Mouse (Mus musculus): ENCODE data around the gene Cela3b. TPM values are rescaled to one million over a fixed set of nuclear protein-coding genes. Genes with fewer than 3 reads are reported as not detected.

The Cela3b gene
- polyA plus RNA-seq, 1 experiment, result not detected

- TF ChIP-seq CTCF (IDR thresholded peaks at IDR 0.05; ENCODE audit: extremely low read depth, insufficient read depth, low read length), result no peak
- no peak for TF ChIP-seq POLR2A (IDR thresholded peaks at IDR 0.05; ENCODE audit: extremely low read depth, insufficient read depth, low read length)
- Histone ChIP-seq H3K4me3 (ENCODE audit: insufficient read depth, low read length) (no peak overlapping the region), H3K27ac (ENCODE audit: insufficient read depth, low read length) (no peak overlapping the region), H3K4me1 (ENCODE audit: control insufficient read depth, insufficient read depth, low read length) (no peaks in the 10 kb centered on the region)
These were observed 34.9 kb upstream of the Cela3b start for GRCm38 (mm10) chr4:137465125-137465787.

GRCm38 (mm10) chr4:137461981-137462690 lies 31.8 kb upstream of the Cela3b start:
- TF ChIP-seq CTCF (IDR thresholded peaks at IDR 0.05; ENCODE audit: extremely low read depth, insufficient read depth, low read length) (no peak), POLR2A (IDR thresholded peaks at IDR 0.05; ENCODE audit: extremely low read depth, insufficient read depth, low read length) (no peak)
- Histone ChIP-seq H3K4me3 (ENCODE audit: insufficient read depth, low read length) (no peak overlapping the region), H3K27ac (ENCODE audit: insufficient read depth, low read length) (no peak overlapping the region), H3K4me1 (ENCODE audit: control insufficient read depth, insufficient read depth, low read length) (no peaks in the 10 kb centered on the region)

- Histone ChIP-seq H3K4me3 (ENCODE audit: insufficient read depth, low read length) (no peak overlapping the region), H3K27ac (ENCODE audit: insufficient read depth, low read length) (no peak overlapping the region), H3K4me1 (ENCODE audit: control insufficient read depth, insufficient read depth, low read length) (no peaks in the 10 kb centered on the region)
- TF ChIP-seq POLR2A (IDR thresholded peaks at IDR 0.05; ENCODE audit: extremely low read depth, insufficient read depth, low read length) (no peak), CTCF (IDR thresholded peaks at IDR 0.05; ENCODE audit: extremely low read depth, insufficient read depth, low read length) (no peak)
These were observed 30.9 kb upstream of the Cela3b start for GRCm38 (mm10) chr4:137461217-137461616.

GRCm38 (mm10) chr4:137460676-137461075 lies 30.3 kb upstream of the Cela3b start:
- Histone ChIP-seq H3K4me1 (ENCODE audit: control insufficient read depth, insufficient read depth, low read length) (no peaks in the 10 kb centered on the region), H3K27ac (ENCODE audit: insufficient read depth, low read length) (no peak overlapping the region), H3K4me3 (ENCODE audit: insufficient read depth, low read length) (no peak overlapping the region)
- TF ChIP-seq CTCF (IDR thresholded peaks at IDR 0.05; ENCODE audit: extremely low read depth, insufficient read depth, low read length), result no peak
- no peak for TF ChIP-seq POLR2A (IDR thresholded peaks at IDR 0.05; ENCODE audit: extremely low read depth, insufficient read depth, low read length)

GRCm38 (mm10) chr4:137458861-137459260 lies 28.5 kb upstream of the Cela3b start:
- H3K4me1 ChIP-seq (ENCODE audit: control insufficient read depth, insufficient read depth, low read length), result no peaks in the 10 kb centered on the region
- TF ChIP-seq POLR2A (IDR thresholded peaks at IDR 0.05; ENCODE audit: extremely low read depth, insufficient read depth, low read length) (no peak), CTCF (IDR thresholded peaks at IDR 0.05; ENCODE audit: extremely low read depth, insufficient read depth, low read length) (no peak)
- H3K27ac ChIP-seq (ENCODE audit: insufficient read depth, low read length), result no peak overlapping the region
- no peak overlapping the region for H3K4me3 ChIP-seq (ENCODE audit: insufficient read depth, low read length)

GRCm38 (mm10) chr4:137458310-137458709 lies 28.0 kb upstream of the Cela3b start:
- H3K27ac ChIP-seq (ENCODE audit: insufficient read depth, low read length), result no peak overlapping the region
- TF ChIP-seq POLR2A (IDR thresholded peaks at IDR 0.05; ENCODE audit: extremely low read depth, insufficient read depth, low read length) (no peak), CTCF (IDR thresholded peaks at IDR 0.05; ENCODE audit: extremely low read depth, insufficient read depth, low read length) (no peak)
- no peak overlapping the region for H3K4me3 ChIP-seq (ENCODE audit: insufficient read depth, low read length)
- H3K4me1 ChIP-seq (ENCODE audit: control insufficient read depth, insufficient read depth, low read length), result no peaks in the 10 kb centered on the region

- Histone ChIP-seq H3K4me1 (ENCODE audit: control insufficient read depth, insufficient read depth, low read length) (no peaks in the 10 kb centered on the region), H3K27ac (ENCODE audit: insufficient read depth, low read length) (no peak overlapping the region), H3K4me3 (ENCODE audit: insufficient read depth, low read length) (no peak overlapping the region)
- TF ChIP-seq CTCF (IDR thresholded peaks at IDR 0.05; ENCODE audit: extremely low read depth, insufficient read depth, low read length) (no peak), POLR2A (IDR thresholded peaks at IDR 0.05; ENCODE audit: extremely low read depth, insufficient read depth, low read length) (no peak)
These were observed 27.0 kb upstream of the Cela3b start for GRCm38 (mm10) chr4:137457292-137457691.

- Histone ChIP-seq H3K4me3 (ENCODE audit: insufficient read depth, low read length) (no peak overlapping the region), H3K4me1 (ENCODE audit: control insufficient read depth, insufficient read depth, low read length) (no peaks in the 10 kb centered on the region), H3K27ac (ENCODE audit: insufficient read depth, low read length) (no peak overlapping the region)
- TF ChIP-seq CTCF (IDR thresholded peaks at IDR 0.05; ENCODE audit: extremely low read depth, insufficient read depth, low read length) (no peak), POLR2A (IDR thresholded peaks at IDR 0.05; ENCODE audit: extremely low read depth, insufficient read depth, low read length) (no peak)
These were observed 26.2 kb upstream of the Cela3b start for GRCm38 (mm10) chr4:137456581-137456980.

- Histone ChIP-seq H3K27ac (ENCODE audit: insufficient read depth, low read length) (no peak overlapping the region), H3K4me3 (ENCODE audit: insufficient read depth, low read length) (no peak overlapping the region), H3K4me1 (ENCODE audit: control insufficient read depth, insufficient read depth, low read length) (no peaks in the 10 kb centered on the region)
- TF ChIP-seq CTCF (IDR thresholded peaks at IDR 0.05; ENCODE audit: extremely low read depth, insufficient read depth, low read length) (no peak), POLR2A (IDR thresholded peaks at IDR 0.05; ENCODE audit: extremely low read depth, insufficient read depth, low read length) (no peak)
These were observed 24.2 kb upstream of the Cela3b start for GRCm38 (mm10) chr4:137454582-137454981.

- Histone ChIP-seq H3K4me1 (ENCODE audit: control insufficient read depth, insufficient read depth, low read length) (0 out of 2 replicates have a peak, but pooled peaks cover 3% of the 10 kb centered on the region), H3K27ac (ENCODE audit: insufficient read depth, low read length) (no peak within 1 kb of the TSS), H3K4me3 (ENCODE audit: insufficient read depth, low read length) (no peak within 1 kb of the TSS)
- TF ChIP-seq POLR2A (IDR thresholded peaks at IDR 0.05; ENCODE audit: extremely low read depth, insufficient read depth, low read length) (no peak), CTCF (IDR thresholded peaks at IDR 0.05; ENCODE audit: extremely low read depth, insufficient read depth, low read length) (no peak)
These were observed 23.0 kb upstream of the Cela3b start, which contains the start of gene 1700013G24Rik for GRCm38 (mm10) chr4:137453234-137453767. Gene 1700013G24Rik, plus strand, starts transcription at chr4:137453284.

Data from cortical plate, adult 2 months (tissue).